Mouse (Mus musculus): ENCODE results near the gene Bcl11b. TPM values are rescaled to one million over a fixed set of nuclear protein-coding genes. Genes with fewer than 3 reads are reported as not detected.
A peak's percentile ranks its signal among the peaks of the same experiment; 100 is the strongest.

The Bcl11b gene
- total RNA-seq (2021): under 1 TPM; 0.13 to 0.61 TPM
- long read RNA-seq, experiment 1: 0 reads
- long read RNA-seq, experiment 2, partial matches to known transcripts: 0 of 1 reads
- long read RNA-seq, experiment 2, other reads (novel, unspliced or antisense): 1 of 1 reads

DNA sequence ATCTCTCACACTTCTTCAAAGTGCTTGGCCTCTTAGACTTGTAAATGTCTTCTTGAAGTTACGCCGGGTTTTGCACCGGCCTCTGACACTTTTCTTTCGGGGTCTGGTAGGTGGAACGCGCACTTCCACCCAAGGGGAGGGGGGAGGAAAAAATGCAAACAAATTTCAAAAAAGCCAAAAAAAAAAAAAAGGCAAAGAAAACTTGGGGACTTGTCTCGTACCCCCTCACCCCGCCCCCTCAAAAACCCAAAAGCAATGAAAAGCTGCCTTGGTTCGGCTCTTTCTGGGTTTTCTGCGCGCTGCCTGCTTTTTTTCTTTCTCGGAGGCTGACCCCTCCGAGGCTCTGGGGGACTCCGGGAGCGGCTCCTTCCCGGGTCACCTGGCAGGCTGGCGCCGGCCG is at the start of gene Bcl11b:
Gene Bcl11b (minus strand): TSS at position 120 of the 400 bp plus-strand sequence.
- DNase-seq (ENCODE audit: low spot score in 2 of 2): no peak

DNA sequence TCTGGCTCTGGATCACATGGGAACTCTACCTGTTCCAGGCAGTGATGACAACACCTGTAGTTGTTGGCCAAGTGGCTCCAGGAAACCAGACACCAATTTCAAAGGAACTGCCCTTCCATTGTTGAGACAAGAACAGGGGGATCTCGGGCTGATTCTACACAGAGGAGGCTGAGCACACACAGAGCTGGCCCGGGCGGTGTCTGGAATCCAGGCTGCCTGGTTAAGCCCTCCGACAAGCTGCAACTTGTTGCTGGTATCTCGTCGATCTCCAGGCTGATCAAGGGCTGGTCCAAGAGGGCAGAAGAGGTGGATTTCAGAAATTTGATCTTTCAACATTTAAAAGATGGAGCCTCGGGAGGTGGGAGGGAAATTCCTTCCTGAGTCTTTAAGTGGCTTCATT is 47.6 kb upstream of the Bcl11b start:
- no peak for DNase-seq (ENCODE audit: low spot score in 2 of 2)

DNA sequence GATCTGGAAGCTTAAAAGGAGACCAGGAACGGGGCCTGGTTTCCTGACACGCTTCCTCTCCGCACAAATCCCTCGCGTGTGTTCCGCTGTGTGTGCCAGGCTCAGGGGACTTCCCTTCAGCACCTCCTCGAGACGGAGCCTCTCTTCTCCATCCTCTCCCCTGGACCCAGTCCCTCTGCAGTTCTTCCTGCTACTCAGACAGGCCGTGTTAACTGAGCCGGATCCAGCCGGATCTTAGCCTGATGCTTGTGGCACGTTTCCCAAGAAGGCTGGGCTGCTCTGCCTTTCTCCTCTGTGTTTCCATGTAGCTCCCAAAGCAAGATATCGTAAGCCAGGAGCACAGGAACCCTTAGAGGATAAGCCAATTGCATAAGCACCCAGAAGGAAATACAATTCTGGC is 46.2 kb upstream of the Bcl11b start:
- DNase-seq (ENCODE audit: low spot score in 2 of 2): no peak

DNA sequence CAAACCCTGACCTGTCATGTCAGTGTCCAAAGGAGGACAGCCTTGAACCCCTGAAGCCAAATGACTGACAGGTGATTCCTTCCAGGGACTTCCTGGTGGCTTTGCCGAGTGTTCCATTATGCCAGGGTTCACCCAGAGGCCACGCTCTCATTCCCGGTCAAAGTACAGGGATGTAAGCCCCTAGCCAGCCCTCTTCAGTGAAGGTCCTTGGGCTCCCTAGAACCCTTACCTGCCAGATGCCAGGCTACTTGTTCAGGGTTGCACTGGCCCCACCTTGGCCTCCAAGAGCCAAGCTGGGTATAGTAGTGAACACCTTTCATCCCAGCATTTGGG is 38.8 kb upstream of the Bcl11b start:
- no peak for DNase-seq (ENCODE audit: low spot score in 2 of 2)

DNA sequence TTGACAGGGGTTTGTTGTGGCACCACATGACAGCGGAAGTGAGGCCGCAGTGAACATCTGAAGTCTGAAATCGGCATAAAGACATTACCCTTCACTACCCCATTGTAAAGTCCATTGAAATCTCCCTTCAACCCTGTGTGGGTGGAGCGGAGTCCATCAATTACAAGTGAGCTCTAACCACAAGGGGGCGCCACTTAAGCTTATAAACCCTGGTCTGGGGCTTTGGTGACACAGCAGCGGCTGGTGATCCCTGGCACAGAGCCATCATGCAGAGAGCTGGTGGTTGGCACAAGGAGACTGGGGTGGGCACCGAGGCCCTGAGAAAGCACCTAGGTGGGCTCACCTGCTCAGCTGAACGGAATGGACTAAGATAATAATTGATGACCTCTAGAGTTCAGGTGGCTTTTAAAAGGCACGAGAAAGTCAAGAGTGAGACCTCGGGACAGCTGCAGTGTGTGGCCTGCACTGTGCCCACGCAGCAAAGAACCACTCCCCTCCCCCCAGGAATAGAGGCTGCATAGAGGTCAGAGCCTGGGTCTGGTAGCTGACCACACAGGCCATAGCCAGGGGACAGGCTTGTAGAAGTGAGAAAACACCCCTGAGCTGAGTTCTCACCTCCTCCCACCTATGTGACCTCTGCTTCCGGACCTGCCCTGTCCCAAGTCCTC is 38.3 kb upstream of the Bcl11b start:
- peak; percentile 72 to 77 for DNase-seq (ENCODE audit: low spot score in 2 of 2)

DNA sequence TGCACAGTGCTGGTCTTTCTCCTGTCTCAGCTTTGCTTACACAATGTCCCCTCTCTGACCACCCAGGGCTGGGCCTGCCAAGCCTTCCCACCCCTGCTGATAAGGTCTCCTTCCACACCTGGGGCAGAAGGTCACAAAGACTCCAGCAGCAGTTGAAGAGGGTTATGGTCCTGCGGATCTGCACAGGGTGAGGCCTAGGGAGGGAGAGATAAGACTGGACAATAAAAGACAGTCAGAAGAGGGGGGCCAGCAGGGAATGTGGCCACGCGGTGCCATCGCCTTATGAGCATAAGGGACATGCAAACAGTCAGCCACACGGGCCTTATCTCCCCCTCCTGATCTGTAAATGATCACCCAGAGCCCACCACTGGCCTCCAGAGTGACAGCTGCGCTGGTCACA is 34.0 kb upstream of the Bcl11b start:
- DNase-seq (ENCODE audit: low spot score in 2 of 2): no peak

DNA sequence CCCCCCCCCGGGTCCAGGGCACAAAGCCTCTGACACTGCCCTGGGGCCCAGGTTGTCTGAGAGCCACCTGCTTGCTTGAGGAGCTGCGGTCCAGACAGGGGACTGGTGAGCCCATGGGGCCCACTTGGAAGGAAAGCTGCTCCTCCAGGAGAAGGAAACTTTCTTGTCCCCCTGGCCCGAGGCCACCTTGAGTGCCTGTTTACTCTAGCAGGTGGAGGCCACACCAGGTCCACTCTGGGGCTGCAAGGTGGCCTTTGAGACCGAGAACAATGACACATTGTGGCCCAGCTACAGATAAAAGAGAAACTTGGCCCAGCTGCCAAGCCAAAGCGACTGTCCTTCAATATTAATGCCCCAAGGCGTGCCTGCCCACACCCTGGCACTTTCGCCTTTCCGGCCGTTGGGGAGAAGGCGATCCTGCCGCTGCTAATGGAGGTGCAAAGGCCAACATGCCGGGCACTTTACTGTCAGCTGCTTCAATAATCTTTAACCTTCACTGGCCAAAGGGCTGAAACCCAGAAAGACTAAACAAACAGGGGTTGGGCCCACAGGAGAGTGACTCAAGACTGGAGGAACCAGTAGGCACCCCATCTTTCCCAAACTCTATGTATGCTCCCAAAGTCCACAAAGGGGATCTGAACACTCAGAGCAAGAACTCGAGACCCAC is 32.1 kb upstream of the Bcl11b start:
- DNase-seq (ENCODE audit: low spot score in 2 of 2): no peak

DNA sequence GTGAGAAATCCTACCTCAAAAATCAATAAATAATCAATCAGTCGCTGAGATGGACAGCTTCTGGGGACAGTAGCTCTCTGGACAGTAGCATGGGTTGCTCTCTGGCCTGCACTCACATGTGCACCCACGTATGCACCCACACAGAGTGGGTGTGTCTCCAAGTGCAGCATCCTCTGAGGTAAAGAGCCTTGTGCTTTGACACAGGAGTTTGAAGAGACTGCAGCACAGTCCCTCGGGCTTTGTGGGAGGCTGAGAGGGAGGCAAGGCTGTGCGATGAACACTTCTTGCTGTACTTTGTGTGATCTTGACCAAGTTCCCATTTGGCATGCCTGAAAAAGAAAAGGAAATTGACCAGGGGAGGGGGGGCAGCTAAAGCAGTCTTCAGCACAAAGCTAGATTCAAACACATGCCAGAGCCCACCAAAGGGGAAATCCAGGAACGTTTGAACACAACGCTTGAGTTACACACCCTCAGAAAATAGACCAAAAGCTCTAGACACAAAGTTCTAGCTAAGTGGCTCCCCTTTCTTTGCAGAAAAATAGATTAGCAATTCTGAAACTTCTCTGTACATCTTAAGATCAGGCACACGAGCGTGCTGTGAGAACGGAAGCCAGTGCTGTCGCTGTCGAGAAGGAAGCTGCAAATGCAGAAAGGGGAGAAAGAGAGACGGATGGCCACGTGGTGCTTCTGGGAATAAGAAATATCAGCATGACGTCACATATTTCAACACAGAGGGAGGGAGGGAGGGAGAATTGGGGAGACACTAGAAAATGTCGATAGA is 19.6 kb upstream of the Bcl11b start:
- no peak for DNase-seq (ENCODE audit: low spot score in 2 of 2)

DNA sequence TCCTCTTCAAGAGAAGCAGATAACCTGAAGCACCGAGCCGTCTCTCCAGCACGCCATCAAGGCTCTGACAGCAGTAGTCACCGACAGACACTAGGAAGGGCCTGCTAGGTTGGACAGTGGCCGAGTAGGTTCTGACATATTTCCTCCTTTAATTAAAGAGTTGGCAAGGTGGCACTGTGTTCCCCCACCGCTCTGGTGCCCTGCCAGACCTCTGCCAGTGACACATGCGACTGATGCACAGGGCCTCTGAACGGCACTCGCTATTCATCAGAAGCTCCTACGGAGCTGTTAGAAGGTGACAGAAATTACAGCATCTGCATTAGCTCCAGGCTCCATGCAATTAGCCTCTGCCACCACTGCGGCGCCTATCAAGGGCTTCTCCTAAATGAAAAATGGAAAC is 8.6 kb upstream of the Bcl11b start:
- DNase-seq (ENCODE audit: low spot score in 2 of 2): no peak

DNA sequence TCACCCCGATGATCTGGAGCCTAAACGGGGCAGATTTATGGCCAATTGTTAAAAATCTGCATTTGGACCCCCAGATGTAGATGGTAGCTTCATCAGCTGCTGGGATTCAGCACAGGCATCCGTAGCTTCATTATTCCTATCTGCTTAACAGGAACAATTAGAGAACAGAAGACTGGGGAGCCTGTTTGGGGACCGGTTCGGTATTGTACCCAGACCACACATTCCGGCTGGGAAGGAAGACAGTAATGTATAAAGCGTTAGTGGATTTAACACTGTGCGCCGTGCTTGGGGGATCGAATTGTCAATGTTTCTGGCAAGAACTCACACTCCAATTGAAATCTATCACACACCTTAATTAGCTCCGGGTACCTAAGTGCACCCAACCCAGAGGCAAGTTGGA is 6.9 kb upstream of the Bcl11b start:
- DNase-seq (ENCODE audit: low spot score in 2 of 2): no peak

DNA sequence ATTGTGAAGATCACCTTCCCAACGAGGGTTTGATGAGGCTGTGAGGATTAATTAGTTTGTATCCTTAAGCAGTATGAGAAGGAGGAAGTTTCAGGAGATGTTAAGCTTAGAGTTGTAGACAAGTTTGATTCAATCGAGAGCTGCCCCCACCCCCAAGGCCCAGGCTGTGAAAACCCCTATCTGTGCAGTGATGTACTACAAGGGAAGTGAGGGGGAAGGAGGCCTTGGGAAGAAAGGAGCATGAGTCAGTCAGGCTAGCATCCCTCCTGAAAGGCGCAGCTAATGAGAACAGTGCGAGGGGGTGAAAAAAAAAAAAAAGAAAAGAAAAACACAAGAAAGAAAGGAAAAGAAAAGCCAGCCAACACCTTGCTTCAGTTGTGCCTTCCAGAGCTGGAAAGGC is 5.8 kb upstream of the Bcl11b start:
- no peak for DNase-seq (ENCODE audit: low spot score in 2 of 2)

DNA sequence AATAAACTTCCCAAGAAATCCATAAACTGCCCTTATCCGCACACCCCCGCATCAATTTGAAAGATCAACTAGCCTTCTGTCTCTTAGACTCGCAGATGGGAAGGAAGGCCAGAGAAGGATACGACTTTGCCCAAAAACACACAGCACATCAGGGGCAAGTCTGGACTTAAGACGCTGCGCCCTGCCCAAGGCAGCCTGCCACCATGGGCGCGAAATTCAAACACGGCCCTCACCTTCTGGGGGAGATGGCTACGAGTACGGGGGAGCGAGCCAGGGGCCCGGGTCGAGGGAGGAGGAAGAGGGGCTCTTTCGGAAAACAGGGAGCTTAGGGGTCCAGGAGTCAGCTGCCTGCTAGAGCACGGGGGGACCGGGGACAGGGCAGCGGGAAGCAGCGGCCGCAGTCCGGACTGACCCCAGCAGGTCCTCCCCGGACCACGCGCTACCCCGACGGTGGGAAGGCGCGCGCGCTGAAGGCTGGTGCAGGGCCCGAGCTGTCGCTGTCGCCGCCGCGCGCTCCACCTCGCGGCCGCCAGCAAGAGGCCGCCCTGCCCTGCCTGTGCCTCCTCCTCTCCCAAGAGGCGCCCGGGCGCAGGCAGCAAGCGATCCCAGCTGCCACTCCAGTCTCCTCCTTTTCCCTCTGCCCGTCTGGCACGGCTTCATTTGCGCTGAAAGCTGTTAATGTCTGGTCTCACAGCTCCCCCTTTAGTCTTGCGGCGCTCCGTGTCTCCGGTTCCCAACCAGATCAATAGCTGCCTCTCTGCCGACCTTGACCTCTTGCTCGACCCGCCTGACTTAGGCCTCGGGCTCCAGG is 2.6 kb upstream of the Bcl11b start:
- peak; percentile 17 to 33 for DNase-seq (ENCODE audit: low spot score in 2 of 2)

DNA sequence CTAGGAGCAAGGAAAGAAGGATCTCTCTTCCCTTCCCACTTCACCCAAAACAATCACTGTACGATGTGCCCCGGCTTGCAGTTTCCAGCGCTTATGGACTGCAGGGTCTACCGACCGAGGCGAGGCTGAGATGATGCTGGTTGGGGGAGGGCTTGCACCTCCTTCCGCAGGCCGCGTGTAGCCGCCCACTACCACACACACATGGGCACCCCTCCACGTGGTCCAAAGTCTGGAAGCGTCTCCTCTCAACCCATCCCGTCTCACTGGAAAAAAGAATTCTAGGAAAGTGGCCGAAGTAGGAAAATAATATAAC is 2.0 kb upstream of the Bcl11b start:
- no peak for DNase-seq (ENCODE audit: low spot score in 2 of 2)

DNA sequence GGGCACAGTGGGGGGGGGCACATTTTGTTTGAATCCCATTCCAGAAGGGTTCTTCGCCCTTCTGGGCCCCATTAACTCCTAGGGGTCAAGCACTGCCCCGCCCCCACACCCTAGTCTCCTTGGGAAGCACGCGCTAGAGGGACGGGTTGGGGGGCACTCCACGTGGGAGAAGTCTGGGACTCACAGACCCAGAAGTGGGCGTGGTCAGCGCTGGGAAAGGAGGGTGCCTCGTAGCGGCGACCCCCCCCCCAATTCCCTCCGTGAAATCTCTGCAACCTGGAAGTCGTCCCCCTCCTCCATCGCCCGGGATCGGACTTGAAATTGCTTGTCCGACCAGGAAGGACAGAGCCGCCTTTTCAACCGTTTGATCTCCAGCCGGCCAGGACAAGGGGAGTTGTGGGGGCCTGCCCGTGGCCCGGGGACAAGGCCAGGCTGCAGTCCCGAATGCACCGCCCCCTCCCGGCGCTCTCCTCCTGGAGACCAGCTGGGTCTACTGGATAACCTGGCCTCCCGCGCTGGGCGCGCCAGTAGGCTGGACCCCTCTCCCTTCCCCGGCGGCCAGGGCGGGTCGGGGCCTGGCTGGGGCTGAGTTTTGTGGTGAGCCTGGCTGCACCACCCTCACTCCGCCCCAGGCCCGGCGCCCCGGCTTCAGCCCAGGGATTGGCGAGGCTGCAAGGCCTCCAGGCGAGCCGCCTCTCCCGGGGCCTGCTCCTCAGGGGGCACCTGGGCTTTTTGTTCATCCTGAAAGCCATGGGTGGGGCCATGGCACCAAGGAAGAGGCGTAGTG is 1.5 kb upstream of the Bcl11b start:
- no peak for DNase-seq (ENCODE audit: low spot score in 2 of 2)

DNA sequence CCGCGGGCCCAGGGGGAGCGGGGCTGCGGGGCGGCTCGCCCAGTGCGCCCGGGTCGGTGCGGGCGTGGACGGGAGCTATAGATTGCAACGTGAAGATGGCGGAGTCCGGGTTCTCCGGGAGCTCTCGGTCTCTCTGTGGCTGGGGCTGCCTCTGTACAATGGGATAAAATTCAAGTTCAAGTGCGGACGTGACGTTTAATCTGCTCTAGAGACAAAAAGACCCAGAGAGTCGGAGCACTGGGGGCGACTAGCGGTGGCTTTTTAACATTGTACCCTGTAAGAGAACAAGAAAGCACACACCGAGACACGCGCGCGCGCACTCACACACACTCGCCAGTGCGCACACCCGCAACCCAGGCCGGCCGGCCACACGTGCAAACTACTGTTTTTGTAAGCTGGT is 526 bp upstream of the Bcl11b start:
- DNase-seq (ENCODE audit: low spot score in 2 of 2): peak in 1 of 2 experiments; percentile 33

DNA sequence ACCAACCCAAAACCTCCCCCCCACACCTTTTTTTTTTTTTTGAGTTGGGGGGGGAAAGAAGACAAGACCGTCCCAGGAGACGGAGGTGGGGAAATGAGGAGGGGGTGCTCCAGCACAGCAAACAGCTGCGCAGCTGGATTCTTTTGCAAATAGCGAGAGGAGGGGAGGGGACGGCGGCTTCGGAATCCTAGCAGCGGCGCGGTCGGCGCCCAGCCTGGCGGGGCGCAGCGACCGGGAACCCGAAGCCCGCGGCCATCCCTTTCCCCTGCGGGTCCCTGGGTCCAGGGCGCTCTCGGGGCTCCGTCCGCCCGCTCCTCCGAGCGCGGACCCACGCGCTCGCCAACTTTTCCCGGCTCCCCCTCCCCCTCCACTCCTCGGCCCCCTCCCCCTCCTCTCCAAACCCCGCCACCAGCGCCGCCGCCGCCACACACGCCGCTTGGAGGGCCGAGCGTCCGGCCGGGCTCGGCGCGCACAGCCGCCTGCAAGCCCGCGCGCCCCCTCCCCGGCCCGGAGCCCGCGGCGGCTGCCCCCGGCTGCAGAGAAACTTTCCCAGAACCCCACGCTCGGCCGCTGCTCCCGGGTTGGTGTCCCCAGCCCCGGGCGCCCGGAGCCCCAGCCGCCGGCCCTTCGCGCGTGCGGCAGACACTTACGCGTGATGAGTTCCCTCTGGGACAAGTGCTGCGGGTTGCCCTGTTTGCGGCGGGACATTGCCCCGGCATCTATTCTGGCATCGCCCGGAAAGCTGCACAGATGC is 789 bp downstream of the Bcl11b start:
- no peak for DNase-seq (ENCODE audit: low spot score in 2 of 2)

DNA sequence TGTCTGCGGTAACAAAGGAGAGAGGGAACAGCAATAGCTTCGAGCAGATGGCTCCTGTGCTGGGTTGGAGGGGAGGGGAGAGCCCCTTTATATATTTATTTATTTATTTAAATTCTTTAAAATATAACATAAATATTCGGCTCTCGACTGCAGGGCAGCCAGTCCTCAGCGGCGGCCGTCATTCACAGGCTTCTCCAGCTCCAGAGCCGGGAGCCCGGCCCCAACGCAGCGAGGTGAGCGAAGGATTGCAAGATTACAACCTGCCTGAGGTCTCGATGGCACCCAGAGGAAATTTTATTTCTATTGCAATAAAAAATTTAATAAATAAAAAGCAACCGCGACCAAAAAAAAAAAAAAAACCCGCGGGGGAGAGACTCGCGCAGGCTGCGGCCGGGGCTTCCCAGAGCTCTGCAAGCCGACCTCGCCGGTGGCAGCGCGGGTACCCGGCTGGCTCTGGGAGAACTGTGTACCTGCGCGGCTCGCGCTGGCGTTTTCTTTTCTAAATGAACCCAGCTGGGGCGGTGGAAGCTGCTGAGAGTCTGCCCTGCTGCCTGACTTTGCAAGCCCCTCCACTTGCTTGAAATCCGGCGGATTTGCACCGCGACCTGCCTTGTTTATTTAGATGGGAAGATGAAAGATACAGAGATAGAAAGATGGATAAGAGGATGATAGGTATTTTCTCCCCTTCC is 1.6 kb downstream of the Bcl11b start:
- no peak for DNase-seq (ENCODE audit: low spot score in 2 of 2)

DNA sequence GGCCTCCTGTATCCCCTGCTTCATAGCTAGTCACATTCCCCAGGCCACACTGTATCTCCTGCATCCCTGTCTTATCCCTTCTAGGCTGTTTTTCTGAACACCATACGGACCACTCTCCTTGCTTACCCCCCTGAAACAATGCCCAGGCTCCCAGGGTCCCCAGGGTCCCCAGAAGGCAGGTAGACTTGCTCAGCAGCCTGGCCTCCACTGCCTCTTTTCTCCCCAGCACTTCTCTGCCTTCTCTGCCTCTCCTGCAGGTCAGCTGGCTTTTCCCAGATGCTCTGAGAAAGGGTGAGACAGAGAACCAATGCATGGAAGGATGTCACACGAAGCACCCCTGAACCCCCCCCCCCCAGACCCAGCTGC is 2.7 kb downstream of the Bcl11b start:
- no peak for DNase-seq (ENCODE audit: low spot score in 2 of 2)
